Mouse (Mus musculus): Measurements from ENCODE around the gene Agbl4.
"Not testable (repeated sequence)": the region's sequence is repeated elsewhere in the genome, so short reads cannot be mapped to it uniquely, and the experiment has no call there.

DNA sequence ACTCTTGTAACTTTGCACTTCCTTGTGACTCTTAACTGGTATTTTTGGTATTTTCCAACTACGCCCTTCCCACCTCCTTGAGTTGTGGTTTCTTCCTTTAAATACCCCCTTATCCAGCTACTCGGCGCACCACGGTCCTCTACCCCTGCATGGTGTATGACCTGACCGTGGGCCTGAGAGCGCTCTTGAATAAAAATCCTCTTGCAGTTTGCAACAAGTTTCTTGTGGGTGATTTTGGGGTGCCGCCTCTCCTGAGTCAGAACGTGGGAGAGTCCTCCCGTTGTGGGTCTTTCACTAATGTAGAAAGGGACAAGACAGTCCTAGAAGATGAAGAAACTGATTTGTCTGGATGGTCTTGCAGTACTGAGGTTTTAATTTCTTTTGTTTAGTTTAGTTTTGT lies 822.1 kb downstream of the Agbl4 start:
- not testable (repeated sequence) for TF ChIP-seq ELF1 (IDR thresholded peaks at IDR 0.05; ENCODE audit: low read depth, low read length); RCOR1 (conservative IDR thresholded peaks at IDR 0.05; ENCODE audit: low read depth, low read length); ETS1 (conservative IDR thresholded peaks at IDR 0.05; ENCODE audit: low read depth, low read length); CTCF (conservative IDR thresholded peaks at IDR 0.05 in 1 of 2, IDR thresholded peaks at IDR 0.05 in 1 of 2; ENCODE audit: low read depth in 2 of 2, low read length in 2 of 2); POLR2A (IDR thresholded peaks at IDR 0.05; ENCODE audit: low read depth, low read length); BHLHE40 (IDR thresholded peaks at IDR 0.05; ENCODE audit: low read depth, low read length); JUND (conservative IDR thresholded peaks at IDR 0.05; ENCODE audit: low read depth, low read length); MAX (IDR thresholded peaks at IDR 0.05; ENCODE audit: low read length)
